Mouse (Mus musculus): ENCODE data around the gene Cadm1. TPM values are rescaled to one million over a fixed set of nuclear protein-coding genes. Genes with fewer than 3 reads are reported as not detected.
A peak's percentile ranks its signal among the peaks of the same experiment; 100 is the strongest.

Cadm1 gene
- total RNA-seq, 1 experiment from 2014 or later = 35.6 TPM

DNA sequence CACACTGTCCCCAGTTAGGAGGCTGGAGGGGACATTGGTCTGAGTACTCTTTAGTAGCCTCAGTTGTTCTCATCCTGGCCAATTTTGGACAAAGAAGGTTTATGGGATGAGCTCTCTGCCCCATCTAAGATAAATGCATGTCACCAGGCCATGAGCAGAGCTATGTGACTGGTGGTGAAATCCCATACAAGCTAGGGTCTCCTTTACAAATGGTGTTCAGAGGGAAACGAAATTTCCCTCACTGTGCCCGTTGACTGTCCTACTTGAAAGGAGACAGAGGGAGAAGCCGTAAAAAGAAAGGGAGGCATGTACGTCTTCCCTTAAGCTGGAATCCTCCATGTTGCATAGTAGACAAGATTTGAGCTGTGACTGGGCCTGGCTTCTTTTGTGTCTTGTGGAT, 272.6 kb downstream of the Cadm1 start:
- no peak for DNase-seq

DNA sequence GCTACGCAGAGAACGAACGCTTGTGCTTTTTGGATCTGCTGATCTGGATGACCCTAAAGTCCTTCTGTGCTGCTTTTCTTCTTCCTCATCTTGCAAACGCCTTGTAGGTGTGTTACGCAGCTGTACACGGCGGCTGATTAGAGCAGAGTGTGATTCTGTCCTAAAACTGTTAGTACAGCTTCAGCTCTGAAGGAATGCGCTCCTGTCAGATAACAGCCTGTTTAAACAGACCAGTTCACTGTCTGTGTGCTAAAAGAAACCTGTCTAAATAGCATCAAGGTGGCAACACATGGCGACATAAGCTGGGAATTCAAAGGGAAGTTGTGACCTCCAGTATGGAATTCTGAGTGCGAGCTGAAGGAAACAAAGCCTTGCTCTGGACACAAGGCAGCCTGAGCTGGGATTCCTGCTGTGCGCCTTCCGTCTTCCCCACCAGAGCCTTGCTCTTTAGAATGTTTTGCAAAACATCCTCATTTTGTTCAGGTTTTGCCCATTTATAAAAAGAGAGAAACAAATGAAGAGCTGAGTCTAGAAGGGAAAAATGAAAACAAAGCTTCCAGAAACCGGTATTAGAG, 273.6 kb downstream of the Cadm1 start:
- no peak for DNase-seq

DNA sequence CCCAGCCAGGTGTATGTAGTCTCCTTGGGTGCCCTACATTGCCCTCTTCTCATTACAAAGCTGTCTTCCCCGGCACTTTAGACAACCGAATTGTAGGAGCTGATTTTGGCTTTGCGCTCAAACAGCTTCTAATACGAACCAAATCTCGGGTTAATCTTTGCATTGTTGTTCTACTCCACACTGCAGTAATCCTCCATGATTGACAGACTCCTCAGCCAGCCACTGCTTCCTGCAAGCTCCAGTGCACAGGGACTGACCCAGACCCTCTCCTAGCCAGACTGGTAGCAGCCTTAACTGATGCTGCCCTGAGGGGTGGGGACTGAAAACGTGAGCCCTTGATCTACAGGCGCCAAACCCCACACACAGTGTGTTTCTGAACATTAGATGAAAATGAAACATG, 275.7 kb downstream of the Cadm1 start:
- DNase-seq = no peak

DNA sequence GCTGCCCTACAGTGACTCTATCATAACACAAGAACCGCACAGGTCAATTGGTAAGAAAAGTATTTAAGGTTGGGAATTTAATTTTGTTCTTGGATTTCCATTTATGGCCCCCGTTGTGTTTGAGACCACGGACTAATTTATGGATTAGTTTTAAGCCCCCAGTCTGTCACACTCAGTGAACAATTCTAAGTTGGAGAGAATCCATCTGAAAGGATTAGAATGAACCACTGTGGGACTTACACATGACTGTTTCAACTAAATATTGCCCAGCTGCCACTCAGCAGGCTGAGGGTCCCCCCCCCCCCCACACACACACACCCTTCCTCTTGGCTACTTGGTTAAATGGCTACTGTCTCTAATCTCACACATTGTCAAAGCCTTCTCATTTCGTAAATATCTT, 295.7 kb downstream of the Cadm1 start:
- no peak for DNase-seq

DNA sequence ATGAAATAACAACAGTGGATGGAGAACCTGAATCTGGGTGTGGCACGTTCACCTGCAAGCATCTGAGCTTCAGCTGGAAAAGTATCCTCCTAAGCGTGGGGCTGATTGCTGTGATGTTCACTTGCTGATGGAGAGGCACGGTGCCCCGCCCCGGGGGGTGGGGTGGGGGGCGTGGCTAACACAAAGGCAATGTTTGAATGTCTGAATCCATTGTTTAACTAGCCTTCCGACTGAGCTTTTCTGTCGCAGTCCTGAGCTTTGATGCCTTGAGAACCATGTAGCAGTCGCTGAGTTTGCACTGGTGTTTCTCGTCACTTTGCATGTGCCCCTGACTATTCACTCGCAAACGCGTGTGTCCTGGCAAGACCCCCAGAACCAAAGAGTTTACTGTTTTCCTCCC, 298.8 kb downstream of the Cadm1 start:
- peak; percentile 50 for DNase-seq

DNA sequence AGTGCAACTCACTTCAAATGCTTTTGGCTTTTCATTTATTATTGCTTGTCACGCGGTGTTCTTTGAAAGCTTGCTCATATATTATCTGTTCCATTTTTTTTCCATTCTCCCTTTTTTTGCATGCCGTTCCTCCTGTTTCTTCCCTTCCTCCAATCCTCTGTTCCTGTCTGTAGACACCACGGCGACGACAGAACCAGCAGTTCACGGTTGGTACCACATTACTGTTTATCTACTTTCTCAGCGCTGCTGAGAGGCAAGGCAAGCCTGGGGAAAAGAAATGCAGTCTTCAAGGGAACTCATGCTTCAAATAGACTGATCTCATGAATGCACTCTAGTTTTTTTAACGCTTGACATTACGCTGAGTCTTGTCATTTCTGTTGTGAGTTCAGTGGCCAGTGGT, 299.2 kb downstream of the Cadm1 start:
- no peak for DNase-seq

GRCm38 (mm10) chr9:47829846-47830245, 299.9 kb downstream of the Cadm1 start:
- DNase-seq = no peak

GRCm38 (mm10) chr9:47831412-47831811, 301.4 kb downstream of the Cadm1 start:
- no peak for DNase-seq

GRCm38 (mm10) chr9:47838170-47838569, 308.2 kb downstream of the Cadm1 start:
- DNase-seq = no peak

DNA sequence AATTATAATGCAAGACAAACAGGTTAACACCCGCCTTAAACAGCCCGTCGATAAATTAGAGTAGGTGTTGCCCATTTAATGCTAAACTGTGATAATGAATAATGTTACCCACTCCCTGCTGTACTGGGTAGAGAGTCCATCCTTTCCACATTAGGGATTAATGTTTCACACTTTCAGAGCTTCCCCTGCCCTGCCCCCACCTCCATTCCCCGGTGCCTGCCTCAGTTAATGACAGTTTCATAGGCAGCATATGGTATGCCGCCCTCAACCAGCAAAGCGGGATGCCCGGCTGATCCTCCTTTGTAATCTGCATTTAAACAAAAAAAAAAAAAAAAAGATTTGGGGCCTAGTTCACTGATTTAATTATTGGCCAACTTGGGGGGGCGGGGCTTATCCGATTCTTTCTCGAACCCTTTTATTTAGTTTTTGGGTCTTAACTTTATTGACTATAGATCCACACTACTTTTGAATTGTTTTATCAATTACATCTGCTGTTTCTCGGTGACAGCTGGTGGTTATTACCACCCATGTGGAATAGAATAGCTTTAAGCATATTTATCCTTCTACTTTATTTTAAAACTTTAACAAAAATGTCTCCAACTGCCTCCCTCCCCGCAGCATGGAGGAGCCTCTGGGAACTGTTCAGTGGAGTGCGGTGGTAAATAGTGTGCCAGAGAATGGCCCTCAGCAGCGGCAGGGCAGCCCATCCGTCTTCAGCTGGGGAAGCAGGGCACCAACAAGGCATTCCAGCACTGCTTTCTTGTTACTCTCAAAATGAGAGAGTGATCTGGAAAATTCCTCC, 309.1 kb downstream of the Cadm1 start:
- no peak for DNase-seq

DNA sequence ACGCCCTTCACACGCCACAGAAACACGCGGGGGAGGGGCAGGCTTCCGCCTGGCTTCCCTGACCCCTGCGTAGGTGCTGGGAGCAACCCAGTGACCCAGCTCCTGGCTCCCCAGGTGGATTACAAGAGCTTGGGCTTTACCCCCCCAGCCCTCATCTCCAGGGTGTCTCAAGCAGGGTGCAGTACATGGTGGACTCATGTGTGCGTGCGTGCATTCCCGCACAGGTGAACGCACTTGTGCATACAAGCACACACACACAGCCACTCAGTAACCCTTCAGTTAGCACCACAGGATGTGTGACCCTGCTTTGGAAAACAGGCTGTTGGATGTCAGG, 309.7 kb downstream of the Cadm1 start:
- DNase-seq = no peak

DNA sequence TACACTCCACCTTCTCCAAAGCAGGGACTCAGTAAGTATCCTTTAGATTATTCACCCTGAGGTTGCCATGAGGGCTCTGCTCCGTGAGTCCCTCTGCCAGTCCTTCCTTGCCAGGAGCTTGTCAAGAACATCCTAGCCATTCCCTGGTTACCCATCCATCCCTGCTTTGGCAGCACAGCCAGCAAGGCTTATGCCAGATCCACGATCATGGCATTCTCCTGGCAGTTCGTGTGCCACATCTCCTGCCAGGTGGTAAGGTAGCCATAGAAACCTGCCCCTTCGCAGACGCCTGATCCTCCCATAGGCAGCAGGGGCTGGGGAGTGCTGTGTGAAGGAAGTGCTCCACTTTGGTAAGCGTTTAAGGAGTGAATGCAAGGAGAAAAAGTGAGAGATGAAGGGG, 313.4 kb downstream of the Cadm1 start:
- DNase-seq = no peak

- no peak for DNase-seq
Measured at GRCm38 (mm10) chr9:47846275-47846674, 316.3 kb downstream of the Cadm1 start.

- DNase-seq = no peak
Measured at GRCm38 (mm10) chr9:47846926-47847325, 317.0 kb downstream of the Cadm1 start.

GRCm38 (mm10) chr9:47847797-47848196, 317.8 kb downstream of the Cadm1 start:
- no peak for DNase-seq

GRCm38 (mm10) chr9:47848745-47849144, 318.8 kb downstream of the Cadm1 start:
- no peak for DNase-seq

GRCm38 (mm10) chr9:47856311-47856710, 326.3 kb downstream of the Cadm1 start:
- no peak for DNase-seq

- DNase-seq = no peak
Measured at GRCm38 (mm10) chr9:47857235-47857634, 327.3 kb downstream of the Cadm1 start.

GRCm38 (mm10) chr9:47858134-47858533, 328.2 kb downstream of the Cadm1 start:
- DNase-seq = no peak

GRCm38 (mm10) chr9:47858778-47859395, 328.9 kb downstream of the Cadm1 start:
- no peak for DNase-seq

DNA sequence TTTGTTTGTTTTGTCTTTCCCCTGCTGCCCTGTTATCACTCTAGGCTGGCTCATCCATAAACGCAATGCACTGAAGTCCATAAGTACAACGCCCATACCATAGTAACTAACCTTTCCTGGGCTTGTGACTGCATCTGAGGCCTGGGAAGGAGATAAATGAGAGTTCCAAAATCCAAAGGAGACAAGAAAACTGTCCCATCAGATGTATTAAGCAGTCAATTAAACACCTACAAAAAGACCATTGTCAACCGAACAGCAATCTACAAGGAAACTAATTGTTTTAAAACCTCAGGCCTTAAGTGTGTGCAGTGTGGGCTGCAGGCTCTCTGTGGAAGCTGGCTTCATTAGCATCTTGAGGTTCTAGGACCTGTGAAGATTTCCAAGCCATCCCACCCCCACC, 331.0 kb downstream of the Cadm1 start:
- no peak for DNase-seq

DNA sequence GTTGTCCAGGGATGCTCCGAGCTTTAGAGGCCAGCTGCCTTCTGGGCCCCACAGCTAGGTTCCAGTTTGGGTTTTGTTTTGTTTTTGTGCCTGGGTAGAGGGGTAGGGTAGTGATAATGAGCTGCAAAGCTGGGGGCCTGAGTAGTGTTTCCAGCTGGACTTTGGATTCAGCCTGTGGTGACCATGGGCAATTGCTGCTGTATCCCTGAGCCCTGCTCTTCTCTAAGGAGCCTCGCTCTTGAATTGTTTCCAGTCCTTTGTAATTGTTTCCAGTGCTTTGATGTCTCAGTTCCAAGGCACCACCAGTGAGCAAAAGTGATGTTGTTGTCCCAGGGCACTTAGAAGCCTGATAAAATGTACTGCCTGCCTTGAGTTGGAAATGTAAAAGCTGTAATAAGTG, 331.8 kb downstream of the Cadm1 start:
- DNase-seq = no peak

DNA sequence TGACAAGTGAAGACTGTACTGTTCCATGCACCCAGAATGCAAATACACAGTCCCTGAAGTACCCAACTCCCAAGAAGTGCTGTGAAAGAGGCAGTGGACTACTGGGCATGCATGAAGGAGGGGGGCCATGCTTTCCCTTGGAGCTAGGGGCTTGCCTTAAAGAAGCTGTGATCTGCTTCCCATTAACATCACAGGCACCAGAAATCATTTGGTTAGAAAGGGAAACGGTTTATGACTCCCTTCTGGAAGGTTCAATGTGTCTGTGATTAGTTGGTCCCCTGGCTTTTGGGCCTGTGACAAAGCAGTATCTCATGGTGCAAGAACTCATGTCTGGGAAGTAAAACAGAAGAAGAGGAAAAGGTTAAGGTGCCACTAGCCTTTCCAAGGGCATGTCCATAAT, 336.0 kb downstream of the Cadm1 start:
- DNase-seq = no peak

GRCm38 (mm10) chr9:47867474-47867873, 337.5 kb downstream of the Cadm1 start:
- no peak for DNase-seq
